In genomic region chr6:134473143-134473561, GRCm38 (mm10) we compare ENCODE assay signal across 11 mouse cellular contexts.
DNase-seq lines count a peak whose midpoint lies in the region; TF ChIP-seq lines count a peak whose summit lies in the region.
"Had no signal": no experiment of that assay in that cellular context is flagged by ENCODE, and none has a peak within 500 bp of the region (broad histone marks: within the 10 kb centered on the region; RNA-seq: fewer than 3 reads in every experiment).

No protein-coding gene starts in this region.

- peaks cover 22 to 28% of the 10 kb centered on the region in 2 experiments for H3K4me1 ChIP-seq in MEL (ENCODE audit: control insufficient read depth in 1 of 2, insufficient read depth in 2 of 2, low read length in 2 of 2)
- peaks cover 12% of the 10 kb centered on the region for H3K4me1 ChIP-seq in embryonic fibroblast, embryonic 13.5 days (ENCODE audit: control insufficient read depth, insufficient read depth, low read length)
- H3K4me1 ChIP-seq: neural tube, embryonic 13.5 days had no signal

- H3K9me3 ChIP-seq in MEL (replicated peaks; ENCODE audit: insufficient read depth, low read length): no peaks in the 10 kb centered on the region
- H3K9me3 ChIP-seq: neural tube, embryonic 13.5 days had no signal

- H3K9ac ChIP-seq in MEL (ENCODE audit: control insufficient read depth, low read depth, low read length, poor library complexity, severe bottlenecking): no peak overlapping the region
- H3K9ac ChIP-seq: lung, embryonic 14.5 days; neural tube, embryonic 13.5 days had no signal

- no peak overlapping the region for H3K4me3 ChIP-seq in MEL (ENCODE audit: control insufficient read depth in 1 of 2, insufficient read depth in 1 of 2, low read depth in 2 of 2, low read length in 2 of 2)
- no peak overlapping the region for H3K4me3 ChIP-seq in embryonic fibroblast, embryonic 13.5 days (ENCODE audit: insufficient read depth, low read length)
- H3K4me3 ChIP-seq: neural tube, embryonic 13.5 days had no signal

- no peak overlapping the region for H3K27ac ChIP-seq in MEL (ENCODE audit: control insufficient read depth, low read depth, low read length)
- peak overlapping the region; percentile 80 for H3K27ac ChIP-seq in embryonic fibroblast, embryonic 13.5 days (ENCODE audit: insufficient read depth, low read length)
- H3K27ac ChIP-seq: neural tube, embryonic 13.5 days had no signal

- no peak for TF ChIP-seq EP300 in MEL (IDR thresholded peaks at IDR 0.05; ENCODE audit: low read depth in 1 of 2, low read length in 2 of 2)

- DNase-seq in kidney, adult 18-20 months: peak; percentile 29
- DNase-seq in kidney, postnatal 4 days: no peak
- peak; percentile 19 for DNase-seq in MEL (ENCODE audit: low read depth, low spot score)
- peak; percentile 67 for DNase-seq in adipocyte (ENCODE audit: low spot score)
- no peak for DNase-seq in cerebellum, adult 9-11 months
- DNase-seq in right cerebral cortex, postnatal 14 days: no peak
- DNase-seq: cerebellum, adult 18-20 months; lung, embryonic 14.5 days; midbrain, embryonic 14.5 days had no signal

- TF ChIP-seq POLR2A in MEL (IDR thresholded peaks at IDR 0.05; ENCODE audit: control insufficient read depth in 1 of 2, insufficient read depth in 1 of 2, low read depth in 1 of 2, low read length in 2 of 2, poor library complexity in 1 of 2): no peak
- no peak; the same call in 1 of the 2 replicates for TF ChIP-seq POLR2A in embryonic fibroblast, embryonic 13.5 days (IDR thresholded peaks at IDR 0.05; ENCODE audit: low read depth, low read length)

- H3K79me2 ChIP-seq in MEL (ENCODE audit: control insufficient read depth, insufficient read depth, low read length, poor library complexity): no peaks in the 10 kb centered on the region

- peaks cover 7 to 22% of the 10 kb centered on the region in 2 experiments; a peak in 3 of 4 replicates for H3K36me3 ChIP-seq in MEL (ENCODE audit: control insufficient read depth in 1 of 2, insufficient read depth in 2 of 2, low read length in 2 of 2)

- H3K27me3 ChIP-seq in MEL (ENCODE audit: control insufficient read depth in 1 of 2, insufficient read depth in 2 of 2, low read length in 2 of 2): no peaks in the 10 kb centered on the region
- H3K27me3 ChIP-seq: neural tube, embryonic 13.5 days had no signal

- no peak for TF ChIP-seq RAD21 in MEL (IDR thresholded peaks at IDR 0.05; ENCODE audit: low read depth, low read length)

- no peak for TF ChIP-seq CTCF in MEL (IDR thresholded peaks at IDR 0.05 in 2 of 3, conservative IDR thresholded peaks at IDR 0.05 in 1 of 3; ENCODE audit: control insufficient read depth in 1 of 3, insufficient read depth in 1 of 3, low read depth in 2 of 3, low read length in 3 of 3, poor library complexity in 1 of 3, severe bottlenecking in 1 of 3)
- TF ChIP-seq CTCF in embryonic fibroblast, embryonic 13.5 days (IDR thresholded peaks at IDR 0.05; ENCODE audit: borderline replicate concordance, insufficient read depth, low read length): no peak

TF ChIP-seq in MEL, 35 proteins besides CTCF, POLR2A, EP300 and RAD21:
- no peak for TF ChIP-seq ETS1 (IDR thresholded peaks at IDR 0.05; ENCODE audit: low read depth, low read length)
- no peak for TF ChIP-seq KAT2A (conservative IDR thresholded peaks at IDR 0.05; ENCODE audit: low read depth, low read length)
TF ChIP-seq in MEL: peak in this region for 0.

Comparison
In these comparisons a context has a peak if more than half of its experiments do, and no peak if none do; other contexts are left out.
1. DNase-seq: peak in kidney, adult 18-20 months (single experiment), MEL (single experiment) and adipocyte (single experiment); none in kidney, postnatal 4 days (0 of 2), cerebellum, adult 9-11 months (single experiment) and right cerebral cortex, postnatal 14 days (single experiment).